Mouse (Mus musculus) brain, embryonic 14.5 days (tissue): ENCODE data around the gene Lsm12.

Source experiments
- CTCF ChIP-seq: fragments of 200-500 bp; IDR thresholded peaks from 2 replicates; pipeline ENCODE4 v1.5.1; 2012; ENCODE audit warnings: inconsistent platforms, mild to moderate bottlenecking, moderate library complexity, borderline replicate concordance; ENCODE audit not compliant: insufficient read depth, insufficient read length; ENCODE audit errors: extremely low read depth
- POLR2A ChIP-seq: fragments of 200-500 bp; IDR thresholded peaks from 2 replicates; pipeline ENCODE4 v1.6.1; 2012; ENCODE audit warnings: mild to moderate bottlenecking, inconsistent platforms, borderline replicate concordance; ENCODE audit not compliant: poor library complexity, insufficient read depth, insufficient read length, severe bottlenecking; ENCODE audit errors: extremely low read depth

DNA sequence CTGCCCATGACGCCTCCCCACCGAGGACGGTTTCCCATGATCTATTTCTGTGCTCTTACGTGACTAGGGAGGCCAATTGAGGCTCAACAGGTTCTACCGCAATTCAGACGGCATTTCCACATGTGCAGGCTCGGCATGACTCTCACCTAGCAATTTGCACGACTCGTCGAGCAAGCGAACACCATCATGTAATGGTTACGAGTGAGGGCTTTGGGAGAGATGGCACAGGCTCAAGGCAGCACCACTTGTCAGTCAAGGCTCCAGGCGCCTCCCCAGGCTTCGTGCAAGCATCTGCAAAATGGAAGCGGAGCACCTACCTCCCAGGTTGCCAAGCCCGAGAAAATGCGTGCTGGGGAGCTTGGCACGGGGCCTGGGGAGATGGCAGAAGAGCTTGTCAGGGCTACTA is 26.8 kb upstream of the Lsm12 start:
- TF ChIP-seq CTCF (no peak), POLR2A (no peak)
